ENCODE assay signal across 17 mouse cellular contexts in the genomic region with DNA sequence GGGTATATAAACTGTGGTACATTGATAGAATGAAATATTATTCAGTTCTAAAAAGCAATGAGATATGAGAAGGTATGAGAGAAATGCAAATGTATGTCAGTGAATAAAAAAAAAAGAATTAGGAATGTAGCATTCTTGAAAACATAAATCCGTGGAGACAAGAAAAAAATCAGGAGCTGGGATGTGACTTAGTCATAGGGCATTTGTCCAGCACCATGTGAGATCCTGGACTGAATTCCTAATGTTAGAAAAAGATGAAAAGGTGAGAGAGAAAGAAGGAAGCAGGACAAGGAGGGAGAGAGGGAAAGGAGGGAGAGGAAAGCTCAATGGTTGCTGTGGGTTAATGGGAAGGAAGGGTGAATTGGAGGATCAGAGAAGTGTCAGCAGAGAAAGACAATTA. TPM values are rescaled to one million over a fixed set of nuclear protein-coding genes. Genes with fewer than 3 reads are reported as not detected.
DNase-seq lines count a peak whose midpoint lies in the region; ATAC-seq and TF ChIP-seq lines count a peak whose summit lies in the region.
"Had no signal": no experiment of that assay in that cellular context is flagged by ENCODE, and none has a peak within 500 bp of the region (broad histone marks: within the 10 kb centered on the region; RNA-seq: fewer than 3 reads in every experiment).

No protein-coding gene starts in this region.

- no peak for TF ChIP-seq CTCF in gastrocnemius, adult 2 months (IDR thresholded peaks at IDR 0.05)

- peak overlapping the region; percentile 75; the same call in 1 of the 2 replicates for H3K27ac ChIP-seq in gastrocnemius, adult 2 months
- no peak overlapping the region for H3K27ac ChIP-seq in kidney, embryonic 15.5 days
- H3K27ac ChIP-seq: embryonic facial prominence, embryonic 12.5 days; forebrain, embryonic 10.5 days; forebrain, embryonic 13.5 days; heart, embryonic 13.5 days; hindbrain, embryonic 14.5 days; hindbrain, postnatal 0 days had no signal

- H3K4me3 ChIP-seq in gastrocnemius, adult 2 months: no peak overlapping the region
- no peak overlapping the region for H3K4me3 ChIP-seq in kidney, embryonic 15.5 days (replicated peaks)
- H3K4me3 ChIP-seq: embryonic facial prominence, embryonic 12.5 days; embryonic facial prominence, embryonic 15.5 days; erythroblast, embryonic 14.5 days; forebrain, embryonic 10.5 days; forebrain, embryonic 13.5 days; heart, embryonic 13.5 days had no signal

- no peak overlapping the region for H3K9ac ChIP-seq in kidney, embryonic 15.5 days
- H3K9ac ChIP-seq: embryonic facial prominence, embryonic 12.5 days; embryonic facial prominence, embryonic 15.5 days; forebrain, embryonic 13.5 days; heart, embryonic 13.5 days; hindbrain, embryonic 14.5 days had no signal

- no peaks in the 10 kb centered on the region for H3K9me3 ChIP-seq in kidney, embryonic 15.5 days (replicated peaks)
- H3K9me3 ChIP-seq: embryonic facial prominence, embryonic 12.5 days; embryonic facial prominence, embryonic 15.5 days; forebrain, embryonic 10.5 days; forebrain, embryonic 13.5 days; heart, embryonic 13.5 days had no signal

- DNase-seq in gastrocnemius, adult 2 months: no peak
- no peak for DNase-seq in gastrocnemius, postnatal 25 days
- DNase-seq in NIH3T3 (ENCODE audit: low read depth): peak; percentile 75
- peak; percentile 21 for DNase-seq in fibroblast of lung, adult 2 months (ENCODE audit: low read depth)
- no peak for DNase-seq in spleen, adult 12 weeks (ENCODE audit: low spot score)

- H3K36me3 ChIP-seq in kidney, embryonic 15.5 days: no peaks in the 10 kb centered on the region
- H3K36me3 ChIP-seq: embryonic facial prominence, embryonic 12.5 days; embryonic facial prominence, embryonic 15.5 days; forebrain, embryonic 10.5 days; heart, embryonic 13.5 days had no signal

- no peaks in the 10 kb centered on the region for H3K27me3 ChIP-seq in kidney, embryonic 15.5 days
- H3K27me3 ChIP-seq: embryonic facial prominence, embryonic 12.5 days; embryonic facial prominence, embryonic 15.5 days; forebrain, embryonic 13.5 days; heart, embryonic 13.5 days; Patski had no signal

- intact Hi-C loops in gastrocnemius, adult 2 months (cut with DNase I): no loop called here

- H3K4me1 ChIP-seq in kidney, embryonic 15.5 days: no peaks in the 10 kb centered on the region
- H3K4me1 ChIP-seq: embryonic facial prominence, embryonic 12.5 days; embryonic facial prominence, embryonic 15.5 days; forebrain, embryonic 10.5 days; forebrain, embryonic 13.5 days; heart, embryonic 13.5 days had no signal

- no peak overlapping the region for H3K4me2 ChIP-seq in kidney, embryonic 15.5 days
- H3K4me2 ChIP-seq: embryonic facial prominence, embryonic 12.5 days; embryonic facial prominence, embryonic 15.5 days; forebrain, embryonic 13.5 days; heart, embryonic 13.5 days; hindbrain, embryonic 14.5 days had no signal

- ATAC-seq in kidney, embryonic 15.5 days (replicated peaks; ENCODE audit: low FRiP score): no peak
- ATAC-seq: forebrain, embryonic 13.5 days; forebrain, embryonic 16.5 days; intestine, embryonic 16.5 days; Patski had no signal

- 88% methylated on average over 1 of the region's 1 CpGs for WGBS in kidney, embryonic 15.5 days

RNA-seq across cellular contexts. Expression of a gene that starts 28.6 kb away (rescaled TPM):
- total RNA-seq in gastrocnemius, adult 2 months (2021): 1 to 10 TPM; 1.3 to 2.0 TPM
- 1 to 10 TPM; 2.4 to 2.7 TPM for total RNA-seq in gastrocnemius, postnatal 25 days (2021)
- 4.1 and 4.3 TPM in 2 replicates for polyA plus RNA-seq in kidney, embryonic 15.5 days (2015; fragmentation: Nextera tagmentation; extraction: Ambion mirVana)
- polyA plus RNA-seq: erythroblast, embryonic 14.5 days had no signal

Comparison
In these comparisons a context has a peak if more than half of its experiments do, and no peak if none do; other contexts are left out.
1. DNase-seq: peak in NIH3T3 (single experiment) and fibroblast of lung, adult 2 months (single experiment); none in gastrocnemius, adult 2 months (single experiment), gastrocnemius, postnatal 25 days (single experiment) and spleen, adult 12 weeks (single experiment).